Mouse (Mus musculus): ENCODE data around the gene Atg101. TPM values are rescaled to one million over a fixed set of nuclear protein-coding genes. Genes with fewer than 3 reads are reported as not detected.

The Atg101 gene
- 46.9 and 53.2 TPM in 2 replicates for polyA plus RNA-seq (2012; rRNA removed)

GRCm38 (mm10) chr15:101283911-101284750 lies at the start of gene Atg101:
Atg101 (plus strand) TSS chr15:101284272.

GRCm38 (mm10) chr15:101253886-101254795 lies 29.9 kb upstream of the Atg101 start, which contains the start of gene Nr4a1:
Nr4a1 (plus strand) TSS chr15:101254269.

GRCm38 (mm10) chr15:101293025-101293621 lies 9.1 kb downstream of the Atg101 start, which contains the start of gene 6030408B16Rik:
6030408B16Rik (plus strand) TSS chr15:101293212.

Other genes with a start within 250 kb of the Atg101 start
- 0.44 and 1.4 TPM in 2 replicates for gene Gm47841, start 236.9 kb upstream of the Atg101 start, polyA plus RNA-seq (2012; rRNA removed)
- 14.2 and 22.2 TPM in 2 replicates for gene Fignl2, start 205.7 kb upstream of the Atg101 start, polyA plus RNA-seq (2012; rRNA removed)
- gene Ankrd33, start 168.5 kb upstream of the Atg101 start, polyA plus RNA-seq (2012; rRNA removed) = not detected in 2 replicates
- 62.2 and 66.7 TPM in 2 replicates for gene Acvrl1, start 155.8 kb upstream of the Atg101 start, polyA plus RNA-seq (2012; rRNA removed)
- gene Acvr1b, start 110.2 kb upstream of the Atg101 start, polyA plus RNA-seq (2012; rRNA removed) = 27.6 and 30.0 TPM in 2 replicates
- 50.3 and 58.7 TPM in 2 replicates for gene Grasp, start 60.1 kb upstream of the Atg101 start, polyA plus RNA-seq (2012; rRNA removed)
- gene Nr4a1, start 30.0 kb upstream of the Atg101 start, polyA plus RNA-seq (2012; rRNA removed) = 57.1 and 60.0 TPM in 2 replicates
- gene 6030408B16Rik, start 8.9 kb downstream of the Atg101 start, polyA plus RNA-seq (2012; rRNA removed) = 26.0 and 29.6 TPM in 2 replicates
- gene Krt80, start 85.9 kb downstream of the Atg101 start, polyA plus RNA-seq (2012; rRNA removed) = 7.2 and 7.8 TPM in 2 replicates
- 28.5 and 46.8 TPM in 2 replicates for gene Krt7, start 126.8 kb downstream of the Atg101 start, polyA plus RNA-seq (2012; rRNA removed)
- 0.56 and 2.3 TPM in 2 replicates for gene Krt87, start 154.5 kb downstream of the Atg101 start, polyA plus RNA-seq (2012; rRNA removed)
- 0.22 TPM in 1 of 2 replicates, not detected in the other for gene Krt88, start 163.5 kb downstream of the Atg101 start, polyA plus RNA-seq (2012; rRNA removed)
- gene Krt81, start 179.5 kb downstream of the Atg101 start, polyA plus RNA-seq (2012; rRNA removed) = not detected in 2 replicates
- 0.09 and 0.10 TPM in 2 replicates for gene Krt86, start 189.2 kb downstream of the Atg101 start, polyA plus RNA-seq (2012; rRNA removed)
- gene Krt83, start 207.2 kb downstream of the Atg101 start, polyA plus RNA-seq (2012; rRNA removed) = 1.6 and 3.0 TPM in 2 replicates
- 0.34 TPM in 1 of 2 replicates, not detected in the other for gene Gm49425, start 233.0 kb downstream of the Atg101 start, polyA plus RNA-seq (2012; rRNA removed)
- gene Krt84, start 248.5 kb downstream of the Atg101 start, polyA plus RNA-seq (2012; rRNA removed) = 1.5 and 2.3 TPM in 2 replicates

Measured in ovary, adult 2 months (tissue).